Mouse (Mus musculus) olfactory bulb, adult 2 months (tissue): ENCODE results near the gene Gm45521.

Experiments used
- CTCF ChIP-seq: fragments of 200-500 bp; IDR thresholded peaks from 2 replicates; pipeline ENCODE4 v1.5.1; 2012; ENCODE audit warnings: low read depth, mild to moderate bottlenecking, low read length, moderate library complexity; ENCODE audit not compliant: insufficient read depth
- POLR2A ChIP-seq: fragments of 200-500 bp; IDR thresholded peaks from 2 replicates; pipeline ENCODE4 v1.6.1; 2012; ENCODE audit warnings: mild to moderate bottlenecking, low read depth, low read length, moderate library complexity; ENCODE audit not compliant: insufficient read depth

DNA sequence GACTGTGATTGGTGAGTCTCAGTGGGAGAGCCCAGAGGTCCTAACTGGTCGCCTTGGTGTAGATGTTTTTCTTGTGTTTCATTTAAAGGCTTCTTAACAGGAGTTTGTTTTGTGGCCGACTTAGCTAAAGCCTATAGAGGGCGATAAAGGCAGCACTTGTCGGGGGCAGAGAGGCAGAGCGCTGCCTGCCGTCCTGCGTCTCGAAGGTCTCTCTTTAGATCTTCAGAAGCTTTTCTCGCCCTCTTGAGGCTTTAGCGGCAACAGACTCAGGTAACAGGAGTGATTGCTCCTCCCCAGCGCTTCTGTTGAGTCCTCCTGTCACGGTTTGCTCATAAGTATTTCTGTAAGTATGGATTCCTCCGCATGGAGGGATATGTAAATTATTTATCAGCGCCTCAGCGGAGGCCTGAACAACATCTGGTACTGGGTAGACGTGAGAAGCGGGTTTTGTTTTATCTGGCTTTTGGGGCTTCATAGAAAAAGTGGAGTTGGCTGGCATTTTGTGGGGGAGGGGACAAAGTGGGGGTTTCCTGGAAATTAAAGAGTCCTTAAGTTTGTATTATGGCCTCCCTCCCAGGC lies 19.9 kb upstream of the Gm45521 start:
- TF ChIP-seq CTCF, result 0 out of 2 replicates have a peak, but pooled peaks have one; percentile 8
- TF ChIP-seq POLR2A, result no peak
